ENCODE assay signal across 9 mouse cellular contexts in genomic region chr12:102703111-102703412, GRCm38 (mm10). TPM values are rescaled to one million over a fixed set of nuclear protein-coding genes. Genes with fewer than 3 reads are reported as not detected.
DNase-seq lines count a peak whose midpoint lies in the region; ATAC-seq and TF ChIP-seq lines count a peak whose summit lies in the region.
"Had no signal": no experiment of that assay in that cellular context is flagged by ENCODE, and none has a peak within 500 bp of the region (broad histone marks: within the 10 kb centered on the region; RNA-seq: fewer than 3 reads in every experiment).

No protein-coding gene starts in this region.

- H3K4me3 ChIP-seq in liver, adult 2 months (ENCODE audit: insufficient read depth, low read depth, low read length) = peak overlapping the region; percentile 20; the same call in 1 of the 2 replicates
- H3K4me3 ChIP-seq in brown adipose tissue, adult 24 weeks (ENCODE audit: insufficient read depth, low read depth, low read length) = peak overlapping the region; percentile 98
- H3K4me3 ChIP-seq in forebrain, embryonic 16.5 days (replicated peaks; ENCODE audit: low read length) = peak overlapping the region; percentile 82
- H3K4me3 ChIP-seq in limb, embryonic 12.5 days (replicated peaks) = peak overlapping the region; percentile 76
- peak overlapping the region; percentile 73 for H3K4me3 ChIP-seq in neural tube, embryonic 12.5 days
- H3K4me3 ChIP-seq: erythroblast, embryonic 14.5 days had no signal

- H3K27ac ChIP-seq in liver, adult 2 months (replicated peaks; ENCODE audit: insufficient read depth, low read depth, low read length) = no peak overlapping the region
- peak overlapping the region; percentile 75 for H3K27ac ChIP-seq in brown adipose tissue, adult 24 weeks (replicated peaks; ENCODE audit: low read depth, low read length)
- peak overlapping the region; percentile 86 for H3K27ac ChIP-seq in forebrain, embryonic 16.5 days (ENCODE audit: low read length)
- 0 out of 2 replicates have a peak overlapping the region, but pooled peaks have one; percentile 50 for H3K27ac ChIP-seq in limb, embryonic 12.5 days
- H3K27ac ChIP-seq in neural tube, embryonic 12.5 days = no peak overlapping the region

- peak; percentile 20; the same call in 1 of the 2 replicates for TF ChIP-seq CTCF in liver, adult 2 months (IDR thresholded peaks at IDR 0.05; ENCODE audit: low read depth, low read length)

- no peaks in the 10 kb centered on the region for H3K9me3 ChIP-seq in forebrain, embryonic 16.5 days (ENCODE audit: control insufficient read depth, low read length)
- H3K9me3 ChIP-seq in limb, embryonic 12.5 days = no peaks in the 10 kb centered on the region
- no peaks in the 10 kb centered on the region for H3K9me3 ChIP-seq in neural tube, embryonic 12.5 days

- 17% methylated on average over 4 of the region's 4 CpGs for WGBS in liver, adult 2 months
- WGBS in forebrain, embryonic 16.5 days = 3% methylated on average over 4 of the region's 4 CpGs
- 11% methylated on average over 4 of the region's 4 CpGs for WGBS in limb, embryonic 12.5 days
- WGBS in neural tube, embryonic 12.5 days = 7% methylated on average over 4 of the region's 4 CpGs

- no peak for ATAC-seq in forebrain, embryonic 16.5 days
- ATAC-seq in limb, embryonic 12.5 days (ENCODE audit: insufficient number of reproducible peaks, insufficient read depth, low FRiP score, low TSS enrichment, low read depth) = no peak
- ATAC-seq in neural tube, embryonic 12.5 days (ENCODE audit: low FRiP score, low read depth) = no peak
- no peak for ATAC-seq in erythroblast, adult 5-6 weeks (replicated peaks; ENCODE audit: low FRiP score, poor library complexity, severe bottlenecking)

- no peaks in the 10 kb centered on the region for H3K27me3 ChIP-seq in liver, adult 2 months (ENCODE audit: control insufficient read depth, insufficient read depth, low read length)
- no peaks in the 10 kb centered on the region for H3K27me3 ChIP-seq in forebrain, embryonic 16.5 days (replicated peaks; ENCODE audit: control insufficient read depth, insufficient read depth, low read length)
- H3K27me3 ChIP-seq in limb, embryonic 12.5 days = peaks cover 9% of the 10 kb centered on the region
- no peaks in the 10 kb centered on the region for H3K27me3 ChIP-seq in neural tube, embryonic 12.5 days (replicated peaks)

- peaks cover 10% of the 10 kb centered on the region for H3K4me1 ChIP-seq in liver, adult 2 months (ENCODE audit: control insufficient read depth, insufficient read depth, low read length)
- peaks cover 10% of the 10 kb centered on the region for H3K4me1 ChIP-seq in brown adipose tissue, adult 24 weeks (ENCODE audit: control insufficient read depth, insufficient read depth, insufficient read length, low read length)
- H3K4me1 ChIP-seq in forebrain, embryonic 16.5 days (replicated peaks; ENCODE audit: control insufficient read depth, insufficient read depth, low read length) = peaks cover 63% of the 10 kb centered on the region
- peaks cover 57% of the 10 kb centered on the region for H3K4me1 ChIP-seq in limb, embryonic 12.5 days (replicated peaks)
- H3K4me1 ChIP-seq in neural tube, embryonic 12.5 days = peaks cover 45% of the 10 kb centered on the region

- no peak for TF ChIP-seq POLR2A in liver, adult 2 months (IDR thresholded peaks at IDR 0.05; ENCODE audit: extremely low read depth, insufficient read depth, low read length)

- peak overlapping the region; percentile 77 for H3K4me2 ChIP-seq in forebrain, embryonic 16.5 days (ENCODE audit: low read length)
- peak overlapping the region; percentile 95 for H3K4me2 ChIP-seq in limb, embryonic 12.5 days
- H3K4me2 ChIP-seq in neural tube, embryonic 12.5 days (replicated peaks) = peak overlapping the region; percentile 93

- no peak overlapping the region for H3K9ac ChIP-seq in liver, adult 2 months (ENCODE audit: low read depth, low read length)
- peak overlapping the region; percentile 84 for H3K9ac ChIP-seq in forebrain, embryonic 16.5 days (replicated peaks; ENCODE audit: low read depth, low read length)
- no peak overlapping the region; the same call in 1 of the 2 replicates for H3K9ac ChIP-seq in limb, embryonic 12.5 days (replicated peaks)
- peak overlapping the region; percentile 73; the same call in 1 of the 2 replicates for H3K9ac ChIP-seq in neural tube, embryonic 12.5 days

- peaks cover 25% of the 10 kb centered on the region; the same call in 1 of the 2 replicates for H3K79me2 ChIP-seq in liver, adult 2 months (ENCODE audit: control insufficient read depth, insufficient read depth, low read length)

- H3K36me3 ChIP-seq in liver, adult 2 months (ENCODE audit: control insufficient read depth, insufficient read depth, low read length) = no peaks in the 10 kb centered on the region
- H3K36me3 ChIP-seq in forebrain, embryonic 16.5 days (ENCODE audit: control insufficient read depth, insufficient read depth) = no peaks in the 10 kb centered on the region
- no peaks in the 10 kb centered on the region for H3K36me3 ChIP-seq in limb, embryonic 12.5 days
- H3K36me3 ChIP-seq in neural tube, embryonic 12.5 days = no peaks in the 10 kb centered on the region

- DNase-seq in liver, adult 2 months (ENCODE audit: extremely low read depth, low read depth, low spot score) = no peak
- no peak for DNase-seq in liver
- DNase-seq in T-cell, adult 2 months (ENCODE audit: low spot score) = no peak

RNA-seq across cellular contexts. Expression of gene Itpk1, which starts 1.7 kb away (rescaled TPM):
- 7.9 and 8.3 TPM in 2 replicates for total RNA-seq in liver, adult 2 months (2014; rRNA removed)
- 21.0 and 22.8 TPM in 2 replicates for polyA plus RNA-seq in liver, adult 2 months (2012; rRNA removed)
- 65.8 and 126 TPM in 2 replicates for polyA plus RNA-seq in brown adipose tissue, adult 24 weeks (2012; ENCODE audit: insufficient read depth, insufficient read length, missing spikeins)
- polyA plus RNA-seq in forebrain, embryonic 16.5 days (2015; fragmentation: Nextera tagmentation; extraction: Ambion mirVana) = 66.5 and 68.7 TPM in 2 replicates
- 8.9 and 9.8 TPM in 2 replicates for polyA plus RNA-seq in limb, embryonic 12.5 days (2016; fragmentation: Nextera tagmentation; extraction: Ambion mirVana)
- 24.7 and 28.0 TPM in 2 replicates for polyA plus RNA-seq in neural tube, embryonic 12.5 days (2016; fragmentation: Nextera tagmentation; extraction: Ambion mirVana)
- total RNA-seq in erythroblast, adult 5-6 weeks (2015; ENCODE audit: low replicate concordance) = 1.2 and 3.3 TPM in 2 replicates
- 5.3 TPM in 2 replicates for total RNA-seq in erythroblast, adult 5-6 weeks (2017; ENCODE audit: low replicate concordance)

RNA-seq across cellular contexts. Expression of gene Moap1, which starts 40.4 kb away (rescaled TPM):
- total RNA-seq in liver, adult 2 months (2014; rRNA removed) = 0.54 and 1.0 TPM in 2 replicates
- polyA plus RNA-seq in liver, adult 2 months (2012; rRNA removed) = 0.15 and 0.37 TPM in 2 replicates
- polyA plus RNA-seq in brown adipose tissue, adult 24 weeks (2012; ENCODE audit: insufficient read depth, insufficient read length, missing spikeins) = 1.6 and 2.3 TPM in 2 replicates
- 53.6 and 60.2 TPM in 2 replicates for polyA plus RNA-seq in forebrain, embryonic 16.5 days (2015; fragmentation: Nextera tagmentation; extraction: Ambion mirVana)
- 26.0 and 34.1 TPM in 2 replicates for polyA plus RNA-seq in limb, embryonic 12.5 days (2016; fragmentation: Nextera tagmentation; extraction: Ambion mirVana)
- polyA plus RNA-seq in neural tube, embryonic 12.5 days (2016; fragmentation: Nextera tagmentation; extraction: Ambion mirVana) = 38.4 and 42.9 TPM in 2 replicates
- 0.84 and 2.1 TPM in 2 replicates for total RNA-seq in erythroblast, adult 5-6 weeks (2015; ENCODE audit: low replicate concordance)
- 2.0 and 2.2 TPM in 2 replicates for total RNA-seq in erythroblast, adult 5-6 weeks (2017; ENCODE audit: low replicate concordance)
- polyA plus RNA-seq: erythroblast, embryonic 14.5 days had no signal

RNA-seq across cellular contexts. Expression of gene Tmem251, which starts 40.5 kb away (rescaled TPM):
- 1.8 and 2.0 TPM in 2 replicates for total RNA-seq in liver, adult 2 months (2014; rRNA removed)
- polyA plus RNA-seq in liver, adult 2 months (2012; rRNA removed) = 1.2 and 1.6 TPM in 2 replicates
- polyA plus RNA-seq in brown adipose tissue, adult 24 weeks (2012; ENCODE audit: insufficient read depth, insufficient read length, missing spikeins) = 3.5 and 4.7 TPM in 2 replicates
- 11.0 and 11.9 TPM in 2 replicates for polyA plus RNA-seq in forebrain, embryonic 16.5 days (2015; fragmentation: Nextera tagmentation; extraction: Ambion mirVana)
- polyA plus RNA-seq in limb, embryonic 12.5 days (2016; fragmentation: Nextera tagmentation; extraction: Ambion mirVana) = 11.1 and 11.5 TPM in 2 replicates
- polyA plus RNA-seq in neural tube, embryonic 12.5 days (2016; fragmentation: Nextera tagmentation; extraction: Ambion mirVana) = 11.6 and 11.7 TPM in 2 replicates
- total RNA-seq in erythroblast, adult 5-6 weeks (2015; ENCODE audit: low replicate concordance) = 4.4 and 4.6 TPM in 2 replicates
- 5.5 and 10.3 TPM in 2 replicates for total RNA-seq in erythroblast, adult 5-6 weeks (2017; ENCODE audit: low replicate concordance)

RNA-seq across cellular contexts. Expression of gene Gm28051, which starts 54.5 kb away (rescaled TPM):
- total RNA-seq in liver, adult 2 months (2014; rRNA removed) = not detected in 2 replicates
- polyA plus RNA-seq in liver, adult 2 months (2012; rRNA removed) = not detected in 2 replicates
- polyA plus RNA-seq in brown adipose tissue, adult 24 weeks (2012; ENCODE audit: insufficient read depth, insufficient read length, missing spikeins) = not detected in 2 replicates
- polyA plus RNA-seq in forebrain, embryonic 16.5 days (2015; fragmentation: Nextera tagmentation; extraction: Ambion mirVana) = not detected in 2 replicates
- polyA plus RNA-seq in limb, embryonic 12.5 days (2016; fragmentation: Nextera tagmentation; extraction: Ambion mirVana) = not detected in 2 replicates
- not detected in 2 replicates for polyA plus RNA-seq in neural tube, embryonic 12.5 days (2016; fragmentation: Nextera tagmentation; extraction: Ambion mirVana)
- not detected in 2 replicates for total RNA-seq in erythroblast, adult 5-6 weeks (2015; ENCODE audit: low replicate concordance)
- total RNA-seq in erythroblast, adult 5-6 weeks (2017; ENCODE audit: low replicate concordance) = not detected in 2 replicates
- polyA plus RNA-seq: erythroblast, embryonic 14.5 days had no signal

RNA-seq across cellular contexts. Expression of gene Gon7, which starts 54.5 kb away (rescaled TPM):
- total RNA-seq in liver, adult 2 months (2014; rRNA removed) = 5.0 and 5.6 TPM in 2 replicates
- polyA plus RNA-seq in liver, adult 2 months (2012; rRNA removed) = 11.3 and 11.5 TPM in 2 replicates
- polyA plus RNA-seq in brown adipose tissue, adult 24 weeks (2012; ENCODE audit: insufficient read depth, insufficient read length, missing spikeins) = 7.5 and 8.8 TPM in 2 replicates
- polyA plus RNA-seq in forebrain, embryonic 16.5 days (2015; fragmentation: Nextera tagmentation; extraction: Ambion mirVana) = 43.6 and 50.0 TPM in 2 replicates
- 39.9 and 46.3 TPM in 2 replicates for polyA plus RNA-seq in limb, embryonic 12.5 days (2016; fragmentation: Nextera tagmentation; extraction: Ambion mirVana)
- 43.7 and 44.1 TPM in 2 replicates for polyA plus RNA-seq in neural tube, embryonic 12.5 days (2016; fragmentation: Nextera tagmentation; extraction: Ambion mirVana)
- 5.0 and 9.6 TPM in 2 replicates for total RNA-seq in erythroblast, adult 5-6 weeks (2015; ENCODE audit: low replicate concordance)
- 2.5 and 13.1 TPM in 2 replicates for total RNA-seq in erythroblast, adult 5-6 weeks (2017; ENCODE audit: low replicate concordance)

Comparison
In these comparisons a context has a peak if more than half of its experiments do, and no peak if none do; other contexts are left out.
1. H3K27ac ChIP-seq: peak in brown adipose tissue, adult 24 weeks (single experiment), forebrain, embryonic 16.5 days (single experiment) and limb, embryonic 12.5 days (single experiment); none in liver, adult 2 months (single experiment) and neural tube, embryonic 12.5 days (single experiment).
2. H3K4me3 ChIP-seq: peak in every context shown above with its lines; median percentile 98 in brown adipose tissue, adult 24 weeks; 82 in forebrain, embryonic 16.5 days; 76 in limb, embryonic 12.5 days; 73 in neural tube, embryonic 12.5 days; 20 in liver, adult 2 months.
3. H3K9ac ChIP-seq: peak in forebrain, embryonic 16.5 days (single experiment) and neural tube, embryonic 12.5 days (single experiment); none in liver, adult 2 months (single experiment) and limb, embryonic 12.5 days (single experiment).
4. Peak in every context shown above with its lines, with median percentiles within 50 percentile points of each other: H3K4me2 ChIP-seq.